Mouse (Mus musculus): ENCODE results near the gene Mfap1b. TPM values are rescaled to one million over a fixed set of nuclear protein-coding genes. Genes with fewer than 3 reads are reported as not detected.

Gene Mfap1b
- total RNA-seq, 1 experiment from 2014 or later: 61.1 TPM

DNA sequence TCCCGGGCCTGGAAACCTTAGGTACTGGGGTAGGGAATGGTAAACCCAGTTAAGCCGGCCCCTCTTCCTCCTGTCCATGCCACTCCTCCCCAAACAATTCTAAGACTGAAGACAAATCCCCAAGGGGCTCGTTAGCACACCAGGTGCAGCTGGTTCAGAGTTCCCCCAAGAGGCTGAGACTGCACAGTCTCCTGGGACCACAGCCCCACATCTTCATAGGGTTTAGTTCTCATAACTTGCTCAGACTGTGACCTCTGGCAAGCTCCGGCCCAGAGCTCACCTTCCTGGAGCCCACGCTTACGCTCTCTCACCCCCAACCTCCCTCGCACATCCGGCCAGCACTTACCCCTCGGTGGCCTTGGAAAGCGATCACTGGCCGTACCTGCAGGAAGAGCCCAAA is 32.1 kb downstream of the Mfap1b start:
- ATAC-seq (replicated peaks; ENCODE audit: low read depth, poor library complexity, severe bottlenecking): 0 out of 2 replicates have a peak, but pooled peaks have one; percentile 20

DNA sequence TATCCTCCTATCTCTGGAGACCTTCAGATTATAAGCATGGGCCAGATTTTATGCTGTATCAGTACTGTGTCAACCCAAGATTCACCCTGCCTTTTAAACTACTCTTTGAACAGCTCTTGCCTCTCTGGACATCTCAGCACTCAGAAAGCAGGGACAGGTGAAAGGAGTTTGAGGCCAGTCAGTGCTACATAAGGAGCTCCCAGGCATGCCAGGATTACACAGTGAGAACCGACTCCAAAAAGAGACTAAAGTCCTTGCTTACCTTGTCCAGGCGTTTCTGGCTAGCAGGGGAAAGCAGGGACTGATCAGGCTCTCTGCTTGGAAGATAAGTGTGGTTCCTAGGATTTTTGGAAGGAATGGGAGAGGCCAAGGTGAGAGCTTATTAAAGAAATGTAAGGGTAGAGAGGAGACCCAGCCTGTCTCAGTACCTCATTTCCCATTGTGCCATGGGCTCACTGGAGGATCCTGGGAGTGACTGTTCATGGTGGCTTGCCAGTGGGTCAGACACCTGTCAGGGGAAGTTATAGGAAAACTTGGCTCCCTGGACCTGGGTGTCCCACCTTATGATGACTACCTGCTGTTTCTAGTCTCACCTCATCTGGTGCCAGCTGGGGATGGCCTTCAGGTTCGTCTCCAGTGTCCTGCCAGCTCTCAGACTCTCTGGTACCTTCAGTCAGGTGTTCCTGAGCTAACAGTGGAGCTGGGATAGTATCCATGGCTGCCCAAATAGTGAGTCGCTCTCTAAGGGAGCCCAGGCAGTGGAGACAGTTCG is 32.8 kb downstream of the Mfap1b start:
- ATAC-seq (replicated peaks; ENCODE audit: low read depth, poor library complexity, severe bottlenecking): no peak

DNA sequence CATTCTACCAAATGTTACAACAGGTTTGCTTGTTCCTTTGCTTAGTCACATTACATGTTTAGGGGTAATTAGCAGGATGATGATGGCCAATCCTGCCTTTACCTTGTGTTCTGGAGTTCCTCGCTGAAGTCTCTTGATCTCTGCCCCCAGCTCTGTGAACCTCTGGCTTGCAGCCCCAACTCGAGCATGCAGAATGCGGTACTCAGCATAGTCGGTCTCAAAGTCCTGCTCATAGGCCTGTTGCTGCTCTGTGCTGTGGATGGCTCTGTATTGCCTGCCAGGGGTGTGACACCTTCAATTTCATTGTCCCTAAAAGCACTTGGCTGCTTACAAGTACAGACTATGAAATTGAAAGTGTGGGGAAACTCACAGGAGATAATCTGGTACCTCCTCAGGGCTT is 34.1 kb downstream of the Mfap1b start:
- ATAC-seq (replicated peaks; ENCODE audit: low read depth, poor library complexity, severe bottlenecking): no peak

DNA sequence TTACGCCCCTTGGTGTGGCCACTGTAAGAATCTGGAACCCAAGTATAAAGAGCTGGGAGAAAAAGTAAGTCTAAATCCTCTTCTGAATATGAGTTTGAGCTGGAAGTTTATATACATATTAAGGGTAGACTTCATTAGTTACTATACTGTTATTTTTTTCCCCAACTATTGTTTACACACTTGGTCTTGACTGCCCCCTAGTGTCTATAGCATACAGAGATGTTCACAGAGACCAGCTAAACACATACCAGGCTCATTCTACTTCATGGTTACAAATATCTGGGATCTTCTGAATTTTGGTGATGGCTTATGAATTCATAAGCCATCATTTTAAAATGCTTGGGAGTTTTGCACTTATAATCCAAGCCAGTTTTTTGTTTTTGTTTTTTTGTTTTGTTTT is 39.0 kb downstream of the Mfap1b start:
- ATAC-seq (replicated peaks; ENCODE audit: low read depth, poor library complexity, severe bottlenecking): peak; percentile 60; the same call in 1 of the 2 replicates

DNA sequence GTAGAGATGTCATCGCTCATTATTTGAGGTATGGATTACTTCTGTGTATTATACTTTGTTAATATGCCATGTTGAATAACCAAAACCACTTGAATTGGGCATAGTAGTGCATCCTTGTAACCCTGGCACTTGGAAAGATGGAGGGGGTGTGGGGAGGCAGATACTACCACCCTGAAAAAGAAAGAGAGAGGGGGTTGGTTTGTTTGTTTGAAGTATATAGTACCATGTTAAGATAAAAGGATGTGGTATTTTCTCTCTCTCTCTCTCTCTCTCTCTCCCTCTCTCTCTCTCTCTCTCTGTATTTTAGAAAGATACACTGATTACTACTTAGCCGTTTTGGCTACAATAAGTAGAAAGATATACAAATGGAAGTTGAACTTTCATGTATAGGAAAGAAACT is 48.0 kb downstream of the Mfap1b start:
- no peak for ATAC-seq (replicated peaks; ENCODE audit: low read depth, poor library complexity, severe bottlenecking)

DNA sequence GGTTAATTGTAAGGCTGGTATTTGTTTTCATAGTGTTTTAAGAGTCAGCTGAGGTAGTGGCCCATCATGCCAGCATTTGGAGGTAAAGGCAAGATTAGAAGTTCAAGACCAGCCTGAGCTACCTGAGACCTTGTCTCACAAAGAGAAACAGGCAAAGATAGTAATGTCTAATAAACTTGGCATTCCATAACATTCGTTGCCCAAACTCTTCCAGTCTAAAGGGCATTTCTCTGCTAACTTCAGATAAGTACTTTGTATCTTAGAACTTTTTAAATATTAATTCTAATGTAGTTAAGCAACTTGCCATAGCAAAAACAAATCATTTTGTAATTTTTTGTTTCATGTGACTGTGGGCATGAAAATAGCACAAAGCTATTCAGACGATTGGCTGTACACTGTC is 50.7 kb downstream of the Mfap1b start:
- no peak for ATAC-seq (replicated peaks; ENCODE audit: low read depth, poor library complexity, severe bottlenecking)

DNA sequence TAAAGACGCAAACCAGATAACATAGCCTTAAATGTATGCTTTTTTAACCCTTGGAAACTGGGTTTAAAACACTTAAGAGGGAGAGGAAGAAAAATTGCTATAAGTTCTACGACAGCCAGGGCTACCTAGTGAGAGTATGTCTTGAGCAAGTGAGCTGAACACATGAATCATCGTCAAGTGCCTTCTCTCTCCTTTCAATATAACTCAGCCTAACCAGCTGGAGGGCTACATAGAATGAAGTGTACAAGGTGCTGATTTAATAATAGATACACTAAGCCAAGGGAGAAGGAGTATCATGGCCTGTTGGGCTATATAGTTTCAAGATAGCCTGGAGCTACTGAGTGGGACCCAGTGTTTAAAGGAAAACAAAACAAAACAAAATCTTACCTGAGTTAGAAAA is 55.4 kb downstream of the Mfap1b start:
- ATAC-seq (replicated peaks; ENCODE audit: low read depth, poor library complexity, severe bottlenecking): no peak

DNA sequence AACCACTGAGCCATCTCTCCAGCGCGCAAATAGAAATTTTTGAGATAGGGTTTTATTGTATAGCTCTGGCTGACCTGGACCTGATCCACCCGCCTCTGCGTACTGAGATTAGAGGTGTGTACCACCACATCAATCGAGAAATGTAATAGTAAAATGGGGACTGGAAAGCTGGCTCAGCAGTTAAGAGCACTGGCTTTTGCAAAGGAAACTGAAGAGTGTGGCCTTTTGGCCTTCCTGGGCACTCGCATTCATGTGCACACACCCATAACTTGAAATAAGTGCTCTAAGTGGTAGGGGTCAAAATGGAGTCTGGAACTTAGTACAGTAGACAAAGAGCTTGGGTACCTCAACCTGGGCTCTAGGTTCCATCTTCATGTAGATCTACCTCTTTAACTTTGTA is 57.5 kb downstream of the Mfap1b start:
- no peak for ATAC-seq (replicated peaks; ENCODE audit: low read depth, poor library complexity, severe bottlenecking)

DNA sequence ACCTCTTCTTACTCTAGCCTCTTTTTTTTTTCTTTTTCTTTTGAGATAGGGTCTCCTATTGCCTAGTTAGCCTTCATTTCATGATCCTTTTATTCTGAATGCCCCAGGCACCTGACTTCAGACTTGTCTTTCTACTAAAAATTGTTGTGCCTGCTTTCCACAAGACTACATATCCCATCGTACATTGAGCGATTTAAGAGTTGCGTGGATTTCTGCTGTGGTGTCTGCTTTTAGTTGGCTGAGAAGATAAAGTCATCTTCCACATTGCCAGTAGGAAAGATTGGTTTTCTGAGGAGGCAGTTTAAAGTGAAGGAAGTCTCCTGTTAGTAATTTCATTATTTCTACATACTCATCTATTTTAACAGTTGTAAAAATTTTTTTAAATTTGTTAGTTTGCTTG is 58.3 kb downstream of the Mfap1b start:
- no peak for ATAC-seq (replicated peaks; ENCODE audit: low read depth, poor library complexity, severe bottlenecking)

DNA sequence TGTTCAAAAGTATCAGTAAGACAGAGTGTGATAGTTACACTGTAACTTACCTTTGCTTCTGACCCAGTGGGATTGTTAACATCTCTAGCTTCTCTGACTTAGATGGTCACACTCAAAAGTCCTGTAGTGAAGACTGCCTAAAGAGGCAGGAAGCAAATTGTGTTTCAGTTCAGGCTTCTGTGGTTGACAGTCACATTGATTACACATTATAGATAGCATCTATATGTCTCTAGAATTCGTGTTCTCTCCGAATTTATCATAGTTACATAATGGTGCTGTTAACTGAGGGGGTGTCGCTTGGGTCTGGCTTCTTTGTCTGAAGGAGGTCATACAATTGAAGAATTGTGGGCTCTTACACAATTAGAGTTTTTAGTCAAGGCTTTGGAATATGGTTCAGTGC is 58.8 kb downstream of the Mfap1b start:
- ATAC-seq (replicated peaks; ENCODE audit: low read depth, poor library complexity, severe bottlenecking): no peak

DNA sequence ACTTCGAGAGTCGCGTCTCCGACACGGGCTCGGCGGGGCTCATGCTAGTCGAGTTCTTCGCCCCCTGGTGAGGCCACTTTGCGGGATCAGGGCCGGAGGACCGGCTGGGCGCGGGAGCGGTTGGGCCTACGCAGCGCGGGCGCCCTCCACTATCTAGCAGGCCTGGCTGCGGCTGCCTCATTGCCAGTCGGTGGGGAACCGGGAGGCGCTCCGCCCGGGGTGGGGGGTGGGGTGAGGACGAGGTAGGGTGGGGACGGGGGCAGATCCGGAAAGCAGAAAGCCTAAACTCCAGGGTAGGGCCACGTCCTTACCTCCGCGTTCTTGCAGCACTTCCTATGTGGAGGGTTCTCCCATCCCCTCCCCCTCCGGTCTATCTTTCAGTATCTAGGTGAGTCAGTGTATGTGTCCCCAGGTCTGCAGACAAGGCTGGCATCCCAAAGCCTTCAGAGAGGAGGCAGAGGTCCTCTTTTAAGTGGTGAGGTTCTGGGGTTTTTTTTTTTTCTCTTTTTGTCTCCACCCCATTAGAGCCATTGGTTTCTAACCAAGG is 59.7 kb downstream of the Mfap1b start:
- 0 out of 2 replicates have a peak, but pooled peaks have one; percentile 6 for ATAC-seq (replicated peaks; ENCODE audit: low read depth, poor library complexity, severe bottlenecking)

DNA sequence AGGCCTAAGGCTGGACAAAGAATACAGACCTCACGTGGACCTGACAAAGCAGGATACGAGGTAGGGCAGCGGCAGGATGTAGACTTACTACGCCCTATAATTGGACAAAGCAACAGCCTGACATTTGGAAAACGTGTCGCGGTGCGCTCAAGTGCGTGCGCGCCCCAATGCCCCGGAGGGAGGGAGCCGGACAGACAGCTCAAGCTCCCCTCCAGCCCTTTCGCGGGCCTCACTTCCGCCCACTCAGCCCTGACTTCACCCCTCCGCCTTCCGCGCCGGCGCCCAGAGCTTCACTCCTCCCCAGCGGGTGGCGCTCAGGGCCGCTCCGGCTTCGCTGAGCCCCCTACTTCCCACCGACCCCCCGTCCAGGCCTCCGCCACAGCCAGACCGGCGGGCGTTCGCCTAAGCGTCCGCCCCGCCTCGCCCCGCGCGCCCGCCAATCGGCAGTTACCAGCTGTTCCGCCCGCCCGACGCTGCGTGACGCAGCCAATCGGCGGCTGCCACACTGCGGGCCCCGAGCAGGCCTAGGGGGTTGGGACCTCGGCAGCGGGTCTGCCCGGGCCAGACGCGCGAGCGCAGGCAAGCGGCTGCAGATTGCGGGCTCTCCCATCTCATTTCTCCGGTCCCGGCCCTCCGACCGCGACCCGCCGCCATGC is 60.4 kb downstream of the Mfap1b start, which contains the start of the genes Pdia3 and Catsper2:
Gene Pdia3, plus strand, starts transcription at position 389 of the 656 bp plus-strand sequence.
Gene Catsper2, minus strand, starts transcription at position 406 of the 656 bp plus-strand sequence.
- peak; percentile 92 for ATAC-seq (replicated peaks; ENCODE audit: low read depth, poor library complexity, severe bottlenecking)

DNA sequence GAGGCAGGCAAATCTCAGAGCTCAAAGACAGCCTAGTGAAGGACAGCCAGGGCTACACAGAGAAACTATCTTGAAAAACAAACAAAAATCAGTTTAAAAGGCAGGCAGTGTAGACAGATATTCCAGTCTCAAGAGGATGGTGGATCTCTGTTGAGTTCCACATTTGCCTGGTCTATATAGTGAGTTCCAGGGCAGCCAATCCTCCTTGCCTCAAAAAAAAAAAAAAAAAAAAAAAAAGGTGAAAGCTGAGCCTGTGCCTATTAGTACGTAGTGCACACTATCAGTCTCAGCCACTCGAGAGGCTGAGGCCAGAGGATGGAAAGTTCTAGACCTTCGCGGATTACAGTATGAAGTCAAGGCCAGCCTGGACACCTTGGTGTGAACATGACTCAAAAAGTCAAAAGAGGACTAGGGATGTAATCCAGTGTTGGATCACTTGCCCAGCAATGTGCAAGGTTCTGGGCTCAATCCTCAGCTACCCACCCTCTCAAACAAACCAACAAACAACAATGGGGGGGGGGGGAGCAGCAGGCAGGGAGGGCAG is 61.0 kb downstream of the Mfap1b start:
- peak; percentile 2; the same call in 1 of the 2 replicates for ATAC-seq (replicated peaks; ENCODE audit: low read depth, poor library complexity, severe bottlenecking)

Other genes with a start within 250 kb of the Mfap1b start
- 43.2 and 45.5 TPM in 2 replicates for gene Trp53bp1, start 202.7 kb downstream of the Mfap1b start, total RNA-seq (2017)
- under 0.01 TPM in 1 of 2 replicates, not detected in the other for gene Map1a, start 184.5 kb downstream of the Mfap1b start, total RNA-seq (2017)
- gene Ppip5k1, start 118.7 kb downstream of the Mfap1b start, total RNA-seq (2017): 12.2 and 22.1 TPM in 2 replicates
- gene Ckmt1, start 116.4 kb downstream of the Mfap1b start, total RNA-seq (2017): not detected in 2 replicates
- gene Strc, start 86.9 kb downstream of the Mfap1b start, total RNA-seq (2017): not detected in 2 replicates
- gene Pdia3, start 60.3 kb downstream of the Mfap1b start, total RNA-seq (2017): 272 and 336 TPM in 2 replicates
- 3.2 TPM in 1 of 2 replicates, not detected in the other for gene Catsper2, start 60.3 kb downstream of the Mfap1b start, total RNA-seq (2017)
- not detected in 2 replicates for gene Ell3, start 29.8 kb downstream of the Mfap1b start, total RNA-seq (2017)
- gene Serf2, start 24.9 kb downstream of the Mfap1b start, total RNA-seq (2017): 300 and 324 TPM in 2 replicates
- gene Hypk, start 20.8 kb downstream of the Mfap1b start, total RNA-seq (2017): 76.4 and 129 TPM in 2 replicates
- gene Serinc4, start 17.3 kb downstream of the Mfap1b start, total RNA-seq (2017): 1.4 and 1.8 TPM in 2 replicates
- gene Mfap1a, start 32.6 kb upstream of the Mfap1b start, total RNA-seq (2017): 34.0 and 34.7 TPM in 2 replicates
- gene Wdr76, start 32.7 kb upstream of the Mfap1b start, total RNA-seq (2017): 38.6 and 42.9 TPM in 2 replicates